Mouse (Mus musculus): ENCODE results near the gene Myo10.

GRCm38 (mm10) chr15:25802194-25802593, 179.9 kb downstream of the Myo10 start:
- TF ChIP-seq CTCF (IDR thresholded peaks at IDR 0.05; ENCODE audit: extremely low read depth, insufficient read length, insufficient replicate concordance, low read depth, low read length), result no peak
- TF ChIP-seq POLR2A (IDR thresholded peaks at IDR 0.05; ENCODE audit: low read depth, low read length), result no peak

Measured in small intestine, adult 2 months (tissue).